Mouse (Mus musculus) limb, embryonic 10.5 days (tissue): Measurements from ENCODE around the gene Lmcd1. TPM values are rescaled to one million over a fixed set of nuclear protein-coding genes. Genes with fewer than 3 reads are reported as not detected.

Experiments used
- polyA plus RNA-seq: library from polyadenylated mRNA; unstranded; fragments of >200 nt; fragmentation: Nextera tagmentation; extraction: Ambion mirVana; gene quantifications from 2 replicates; pipeline ENCODE4 v1.2.1, GENCODE M21; 2016

The Lmcd1 gene
- polyA plus RNA-seq, 1 experiment from 2014 or later = 6.0 TPM

Other genes starting within 250 kb of the Lmcd1 start
- gene Ssu2, start 114.3 kb downstream of the Lmcd1 start, polyA plus RNA-seq = 2.0 and 2.4 TPM in 2 replicates
- gene Cav3, start 185.7 kb downstream of the Lmcd1 start, polyA plus RNA-seq = 0.16 TPM in 1 of 2 replicates, not detected in the other
- gene Oxtr, start 216.2 kb downstream of the Lmcd1 start, polyA plus RNA-seq = 0.09 and 0.13 TPM in 2 replicates